Mouse (Mus musculus): ENCODE measurements around the gene Tprn.

DNA sequence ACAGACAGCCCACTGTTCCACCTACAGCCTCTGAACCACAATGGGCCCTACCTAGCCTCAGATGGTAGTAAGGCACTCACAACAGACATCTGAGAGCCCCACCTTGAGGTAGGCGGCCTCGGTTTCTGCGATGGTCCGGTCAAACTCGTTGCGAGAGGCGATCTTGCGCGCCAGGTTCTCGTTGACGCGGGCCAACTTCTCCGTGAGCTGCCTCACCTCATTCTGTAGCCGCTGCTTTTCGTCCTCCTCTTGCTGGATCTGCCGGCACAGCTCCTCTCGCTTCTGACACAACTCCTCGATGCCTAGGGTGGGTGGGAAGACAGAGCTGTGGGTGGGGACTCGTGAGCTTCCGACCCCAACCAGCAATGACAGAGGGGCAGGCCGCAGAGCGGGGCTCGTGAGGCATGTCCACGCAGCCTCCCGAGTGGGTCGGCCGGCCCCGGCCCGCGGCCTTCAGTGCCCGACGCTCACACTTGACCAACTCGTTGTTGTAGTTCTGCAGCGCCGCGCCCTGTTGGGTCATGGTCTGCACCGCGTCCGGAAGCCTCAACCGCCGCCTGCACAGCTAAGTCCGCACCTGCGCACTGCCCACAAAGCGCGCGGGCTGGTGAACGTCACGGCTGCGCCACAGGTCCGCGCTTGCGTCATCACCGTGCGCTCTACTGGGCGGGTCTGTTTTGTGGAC, 9.6 kb downstream of the Tprn start, which contains the start of the genes Ssna1 and Anapc2:
- no peak for TF ChIP-seq CTCF (IDR thresholded peaks at IDR 0.05; ENCODE audit: low read depth, low read length)
- TF ChIP-seq POLR2A (IDR thresholded peaks at IDR 0.05; ENCODE audit: borderline replicate concordance, low read depth, low read length): peak; percentile 39; the same call in 1 of the 2 replicates
